Comparison of ENCODE assay signal across 8 mouse cellular contexts in genomic region chr19:7172051-7172866, GRCm38 (mm10). TPM values are rescaled to one million over a fixed set of nuclear protein-coding genes. Genes with fewer than 3 reads are reported as not detected.
DNase-seq lines count a peak whose midpoint lies in the region; ATAC-seq and TF ChIP-seq lines count a peak whose summit lies in the region.

No protein-coding gene starts in this region.

- DNase-seq in heart, postnatal 4 days, result peak; percentile 31
- no peak for DNase-seq in heart, adult 18-20 months
- DNase-seq in lung, embryonic 14.5 days, result peak; percentile 70
- DNase-seq in retina, postnatal 1 day, result peak; percentile 93
- DNase-seq in adrenal gland, adult (ENCODE audit: inconsistent age in 2 of 2, low spot score in 1 of 2), result no peak
- no peak for DNase-seq in cerebellum, adult 9-10 months

- peaks cover 47% of the 10 kb centered on the region for H3K4me1 ChIP-seq in forebrain, embryonic 13.5 days
- peaks cover 33% of the 10 kb centered on the region for H3K4me1 ChIP-seq in kidney, embryonic 16.5 days (ENCODE audit: insufficient read depth, low read length)
- peaks cover 10% of the 10 kb centered on the region; the same call in 1 of the 2 replicates for H3K4me1 ChIP-seq in lung, embryonic 14.5 days (ENCODE audit: insufficient read depth)

- peak overlapping the region; percentile 80 for H3K27ac ChIP-seq in forebrain, embryonic 13.5 days
- H3K27ac ChIP-seq in kidney, embryonic 16.5 days (ENCODE audit: low read length), result no peak overlapping the region
- no peak overlapping the region for H3K27ac ChIP-seq in lung, embryonic 14.5 days (ENCODE audit: low read depth)

- peak overlapping the region; percentile 38 for H3K4me2 ChIP-seq in forebrain, embryonic 13.5 days
- no peak overlapping the region for H3K4me2 ChIP-seq in kidney, embryonic 16.5 days (replicated peaks; ENCODE audit: low read depth, low read length)
- H3K4me2 ChIP-seq in lung, embryonic 14.5 days, result no peak overlapping the region

- H3K9me3 ChIP-seq in forebrain, embryonic 13.5 days (replicated peaks), result no peaks in the 10 kb centered on the region
- H3K9me3 ChIP-seq in kidney, embryonic 16.5 days (ENCODE audit: low read length), result no peaks in the 10 kb centered on the region
- no peaks in the 10 kb centered on the region for H3K9me3 ChIP-seq in lung, embryonic 14.5 days (ENCODE audit: low read depth, low read length)

- no peak overlapping the region for H3K4me3 ChIP-seq in forebrain, embryonic 13.5 days
- no peak overlapping the region for H3K4me3 ChIP-seq in kidney, embryonic 16.5 days (ENCODE audit: low read length)
- no peak overlapping the region for H3K4me3 ChIP-seq in lung, embryonic 14.5 days (ENCODE audit: low read depth, low read length)

- ATAC-seq in forebrain, embryonic 13.5 days, result peak; percentile 96
- peak; percentile 89 for ATAC-seq in kidney, embryonic 16.5 days (ENCODE audit: low FRiP score, low TSS enrichment)
- peak; percentile 78 for ATAC-seq in lung, embryonic 14.5 days (ENCODE audit: insufficient read depth)

- H3K27me3 ChIP-seq in forebrain, embryonic 13.5 days, result peaks cover 7% of the 10 kb centered on the region
- peaks cover 14% of the 10 kb centered on the region for H3K27me3 ChIP-seq in kidney, embryonic 16.5 days (ENCODE audit: insufficient read depth, low read length)
- peaks cover 17% of the 10 kb centered on the region for H3K27me3 ChIP-seq in lung, embryonic 14.5 days (ENCODE audit: insufficient read depth, low read length)

- H3K36me3 ChIP-seq in forebrain, embryonic 13.5 days (ENCODE audit: poor library complexity, severe bottlenecking), result no peaks in the 10 kb centered on the region
- H3K36me3 ChIP-seq in kidney, embryonic 16.5 days (ENCODE audit: insufficient read depth, low read length), result no peaks in the 10 kb centered on the region
- H3K36me3 ChIP-seq in lung, embryonic 14.5 days (ENCODE audit: insufficient read depth), result no peaks in the 10 kb centered on the region

- TF ChIP-seq CTCF in lung, embryonic 14.5 days (IDR thresholded peaks at IDR 0.05; ENCODE audit: low read depth), result no peak

- H3K9ac ChIP-seq in forebrain, embryonic 13.5 days, result peak overlapping the region; percentile 9; the same call in 1 of the 2 replicates
- no peak overlapping the region; the same call in 1 of the 2 replicates for H3K9ac ChIP-seq in kidney, embryonic 16.5 days (replicated peaks; ENCODE audit: low read length)
- no peak overlapping the region for H3K9ac ChIP-seq in lung, embryonic 14.5 days

- WGBS in forebrain, embryonic 13.5 days, result 6% methylated on average over 13 of the region's 13 CpGs
- 15% methylated on average over 13 of the region's 13 CpGs for WGBS in kidney, embryonic 16.5 days
- 20% methylated on average over 13 of the region's 13 CpGs for WGBS in lung, embryonic 14.5 days

RNA-seq across cellular contexts. Expression of gene Otub1, which starts 33.9 kb away (rescaled TPM):
- total RNA-seq in heart, postnatal 4 days (2021), result 100 to 1,000 TPM; 111 to 112 TPM
- total RNA-seq in heart, adult 18-20 months (2021), result 10 to 100 TPM; 73.8 to 78.7 TPM
- 242 and 249 TPM in 2 replicates for polyA plus RNA-seq in forebrain, embryonic 13.5 days (2015; fragmentation: Nextera tagmentation; extraction: Ambion mirVana)
- polyA plus RNA-seq in kidney, embryonic 16.5 days (2015; fragmentation: Nextera tagmentation; extraction: Ambion mirVana), result 231 and 241 TPM in 2 replicates
- 206 and 221 TPM in 2 replicates for polyA plus RNA-seq in lung, embryonic 14.5 days (2014; fragmentation: Nextera tagmentation; extraction: Ambion mirVana)

RNA-seq across cellular contexts. Expression of gene Cox8a, which starts 45.2 kb away (rescaled TPM):
- 100 to 1,000 TPM; 836 to 917 TPM for total RNA-seq in heart, postnatal 4 days (2021)
- total RNA-seq in heart, adult 18-20 months (2021), result 100 to 1,000 TPM; 344 to 429 TPM
- 673 and 749 TPM in 2 replicates for polyA plus RNA-seq in forebrain, embryonic 13.5 days (2015; fragmentation: Nextera tagmentation; extraction: Ambion mirVana)
- polyA plus RNA-seq in kidney, embryonic 16.5 days (2015; fragmentation: Nextera tagmentation; extraction: Ambion mirVana), result 1,116 and 1,175 TPM in 2 replicates
- polyA plus RNA-seq in lung, embryonic 14.5 days (2014; fragmentation: Nextera tagmentation; extraction: Ambion mirVana), result 917 and 922 TPM in 2 replicates

Comparison
In these comparisons a context has a peak if more than half of its experiments do, and no peak if none do; other contexts are left out.
1. DNase-seq: peak in heart, postnatal 4 days (single experiment), lung, embryonic 14.5 days (single experiment) and retina, postnatal 1 day (single experiment); none in heart, adult 18-20 months (0 of 2), adrenal gland, adult (0 of 2) and cerebellum, adult 9-10 months (single experiment).
2. Peak in every context shown above with its lines, with median percentiles within 50 percentile points of each other: ATAC-seq.